25 mouse cellular contexts compared by ENCODE assay signal in the genomic region with DNA sequence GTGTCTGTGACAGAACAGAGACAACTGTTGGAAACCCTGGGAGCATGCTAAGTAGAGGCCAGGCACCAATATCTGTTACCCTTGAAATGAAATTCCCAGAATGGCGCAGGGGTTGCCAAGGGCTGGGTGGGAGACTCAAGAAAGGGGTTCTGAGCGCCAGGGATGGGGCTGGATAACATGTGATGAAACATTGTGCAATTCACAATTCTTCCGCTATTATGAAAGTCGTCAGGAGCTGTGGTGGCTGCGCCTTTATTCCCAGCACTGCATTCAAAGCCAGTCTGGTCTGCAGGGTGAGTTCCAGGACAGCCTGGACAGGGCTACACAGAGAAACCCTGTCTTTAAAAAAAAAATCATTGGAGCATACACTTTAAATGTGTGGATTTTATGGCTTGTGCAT.
"Had no signal": no experiment of that assay in that cellular context is flagged by ENCODE, and none has a peak within 500 bp of the region (broad histone marks: within the 10 kb centered on the region; RNA-seq: fewer than 3 reads in every experiment).

No protein-coding gene starts in this region.

- H3K27ac ChIP-seq: gastrocnemius, adult 2 months; heart, embryonic 10.5 days; hindbrain, embryonic 13.5 days; hindbrain, embryonic 15.5 days; hindbrain, postnatal 0 days; kidney, embryonic 15.5 days; layer of hippocampus, adult 2 months; left cerebral cortex, adult 2 months; limb, embryonic 10.5 days; limb, embryonic 12.5 days had no signal

- H3K9me3 ChIP-seq: heart, embryonic 10.5 days; heart, embryonic 12.5 days; hindbrain, embryonic 13.5 days; hindbrain, embryonic 15.5 days; kidney, embryonic 15.5 days; limb, embryonic 10.5 days; limb, embryonic 12.5 days had no signal

- H3K36me3 ChIP-seq: heart, embryonic 10.5 days; heart, embryonic 12.5 days; hindbrain, embryonic 13.5 days; hindbrain, embryonic 15.5 days; kidney, embryonic 15.5 days; limb, embryonic 10.5 days; limb, embryonic 12.5 days had no signal

- H3K27me3 ChIP-seq: hindbrain, embryonic 15.5 days had no signal

- H3K4me2 ChIP-seq: heart, embryonic 12.5 days; hindbrain, embryonic 13.5 days; hindbrain, embryonic 15.5 days; kidney, embryonic 15.5 days; limb, embryonic 12.5 days; liver, embryonic 11.5 days had no signal

- H3K4me3 ChIP-seq: gastrocnemius, adult 2 months; heart, embryonic 10.5 days; heart, embryonic 12.5 days; hindbrain, embryonic 13.5 days; hindbrain, embryonic 15.5 days; kidney, embryonic 15.5 days; layer of hippocampus, adult 2 months; left cerebral cortex, adult 2 months; limb, embryonic 10.5 days; limb, embryonic 12.5 days had no signal

- ATAC-seq: hindbrain, postnatal 0 days; intestine, embryonic 16.5 days had no signal

- H3K4me1 ChIP-seq: limb, embryonic 10.5 days; limb, embryonic 12.5 days had no signal

- H3K9ac ChIP-seq: heart, embryonic 12.5 days; hindbrain, embryonic 13.5 days; hindbrain, embryonic 15.5 days; kidney, embryonic 15.5 days; limb, embryonic 12.5 days had no signal

- DNase-seq: gastrocnemius, adult 2 months; gastrocnemius, postnatal 10 days; gastrocnemius, postnatal 25 days; heart, adult 18-20 months; heart, postnatal 10 days; heart, postnatal 36 days; kidney, adult 11 months; kidney, adult 2 months; kidney, adult 9 months; kidney, postnatal 10 days; kidney, postnatal 25 days; kidney, postnatal 4 days; liver had no signal
